Mouse (Mus musculus): ENCODE data around the gene Polr2m. TPM values are rescaled to one million over a fixed set of nuclear protein-coding genes. Genes with fewer than 3 reads are reported as not detected.
A peak's percentile ranks its signal among the peaks of the same experiment; 100 is the strongest.
"Not testable (repeated sequence)": the region's sequence is repeated elsewhere in the genome, so short reads cannot be mapped to it uniquely, and the experiment has no call there.

Polr2m gene
- polyA plus RNA-seq (2012; rRNA removed): 288 and 294 TPM in 2 replicates

- peak; percentile 83 for DNase-seq (ENCODE audit: low spot score)
These were observed at the start of gene Polr2m for GRCm38 (mm10) chr9:71485475-71486094. Gene Polr2m, minus strand, starts transcription at chr9:71485935.

- DNase-seq (ENCODE audit: low spot score): no peak
These were observed 49.3 kb upstream of the Polr2m start for GRCm38 (mm10) chr9:71535036-71535435.

- DNase-seq (ENCODE audit: low spot score): no peak
These were observed 44.2 kb upstream of the Polr2m start for GRCm38 (mm10) chr9:71529960-71530359.

GRCm38 (mm10) chr9:71527438-71527837, 41.7 kb upstream of the Polr2m start:
- DNase-seq (ENCODE audit: low spot score): no peak

- DNase-seq (ENCODE audit: low spot score): no peak
These were observed 38.2 kb upstream of the Polr2m start for GRCm38 (mm10) chr9:71523901-71524300.

- no peak for DNase-seq (ENCODE audit: low spot score)
These were observed 34.1 kb upstream of the Polr2m start for GRCm38 (mm10) chr9:71519836-71520235.

GRCm38 (mm10) chr9:71517487-71517886, 31.8 kb upstream of the Polr2m start:
- DNase-seq (ENCODE audit: low spot score): no peak

GRCm38 (mm10) chr9:71515862-71516261, 30.1 kb upstream of the Polr2m start:
- no peak for DNase-seq (ENCODE audit: low spot score)

- no peak for DNase-seq (ENCODE audit: low spot score)
These were observed 27.8 kb upstream of the Polr2m start for GRCm38 (mm10) chr9:71513566-71513965.

- DNase-seq (ENCODE audit: low spot score): no peak
These were observed 27.2 kb upstream of the Polr2m start for GRCm38 (mm10) chr9:71512899-71513298.

- DNase-seq (ENCODE audit: low spot score): no peak
These were observed 12.9 kb upstream of the Polr2m start for GRCm38 (mm10) chr9:71498391-71499182.

- no peak for DNase-seq (ENCODE audit: low spot score)
These were observed 10.9 kb upstream of the Polr2m start for GRCm38 (mm10) chr9:71496637-71497036.

GRCm38 (mm10) chr9:71493771-71494170, 8.0 kb upstream of the Polr2m start:
- DNase-seq (ENCODE audit: low spot score): no peak

GRCm38 (mm10) chr9:71492296-71493025, 6.7 kb upstream of the Polr2m start:
- DNase-seq (ENCODE audit: low spot score): no peak

GRCm38 (mm10) chr9:71490076-71490475, 4.3 kb upstream of the Polr2m start:
- no peak for DNase-seq (ENCODE audit: low spot score)

GRCm38 (mm10) chr9:71486127-71486526, 392 bp upstream of the Polr2m start:
- no peak for DNase-seq (ENCODE audit: low spot score)

GRCm38 (mm10) chr9:71484871-71485474, 762 bp downstream of the Polr2m start:
- DNase-seq (ENCODE audit: low spot score): no peak

- DNase-seq (ENCODE audit: low spot score): not testable (repeated sequence)
These were observed 1.9 kb downstream of the Polr2m start for GRCm38 (mm10) chr9:71483872-71484271.

GRCm38 (mm10) chr9:71480305-71480704, 5.4 kb downstream of the Polr2m start:
- no peak for DNase-seq (ENCODE audit: low spot score)

GRCm38 (mm10) chr9:71479413-71479812, 6.3 kb downstream of the Polr2m start:
- no peak for DNase-seq (ENCODE audit: low spot score)

- no peak for DNase-seq (ENCODE audit: low spot score)
These were observed 7.1 kb downstream of the Polr2m start for GRCm38 (mm10) chr9:71478596-71478995.

- DNase-seq (ENCODE audit: low spot score): no peak
These were observed 9.1 kb downstream of the Polr2m start for GRCm38 (mm10) chr9:71476601-71477000.
